Mouse (Mus musculus) cerebellum, adult 2 months (tissue): ENCODE measurements around the gene Whrn.

Experiments
- CTCF ChIP-seq: fragments of 200-500 bp; IDR thresholded peaks from 2 replicates; pipeline ENCODE4 v1.5.1; 2011; ENCODE audit warnings: low read depth, mild to moderate bottlenecking, control low read depth, low read length, moderate library complexity, borderline replicate concordance; ENCODE audit not compliant: insufficient read depth
- POLR2A ChIP-seq: fragments of 200-500 bp; IDR thresholded peaks from 2 replicates; pipeline ENCODE4 v1.6.1; 2011; ENCODE audit warnings: low read length, control low read depth, borderline replicate concordance; ENCODE audit not compliant: insufficient read depth

DNA sequence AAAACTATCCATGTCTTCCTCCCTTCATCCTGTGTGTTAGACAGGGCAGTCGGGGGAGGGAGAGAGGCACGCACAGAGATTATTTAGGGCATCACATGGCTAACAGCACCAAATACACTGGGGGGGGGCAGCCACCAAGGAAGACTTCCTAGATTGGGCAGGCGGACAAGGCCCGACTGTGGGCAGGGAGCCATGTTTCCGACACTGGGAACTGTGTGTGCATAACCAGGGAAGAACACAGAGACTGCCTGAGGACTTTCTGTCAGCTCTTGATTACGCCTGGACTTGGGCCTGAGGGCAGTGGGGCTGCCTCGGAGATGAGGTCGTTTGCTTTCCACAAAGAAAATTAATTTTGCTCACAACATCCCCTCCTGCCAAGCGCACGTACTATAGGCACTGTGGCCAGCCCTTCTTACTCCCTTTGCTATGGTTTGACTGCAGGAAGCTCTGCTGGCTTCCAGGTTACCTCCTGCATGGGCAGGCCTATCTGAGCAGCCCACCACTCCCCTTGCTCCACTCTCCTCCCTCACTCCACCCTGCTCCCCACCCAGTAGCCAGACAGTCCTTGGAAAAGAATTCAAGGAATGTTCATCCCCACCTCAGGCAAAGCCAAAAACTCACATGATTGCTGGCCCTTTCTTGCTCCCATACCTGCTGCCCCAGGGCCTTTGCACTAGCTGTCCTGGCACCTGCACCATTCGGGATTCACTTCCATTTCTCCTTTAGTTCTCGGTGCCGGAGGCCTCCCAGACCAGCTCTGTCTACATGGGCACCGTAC lies 75.5 kb downstream of the Whrn start:
- no peak for TF ChIP-seq CTCF
- no peak for TF ChIP-seq POLR2A
